Mouse (Mus musculus): ENCODE measurements around the gene Nat10. TPM values are rescaled to one million over a fixed set of nuclear protein-coding genes. Genes with fewer than 3 reads are reported as not detected.
A peak's percentile ranks its signal among the peaks of the same experiment; 100 is the strongest.

Gene Nat10
- polyA plus RNA-seq, 1 experiment from 2014 or later, result 20.8 TPM

DNA sequence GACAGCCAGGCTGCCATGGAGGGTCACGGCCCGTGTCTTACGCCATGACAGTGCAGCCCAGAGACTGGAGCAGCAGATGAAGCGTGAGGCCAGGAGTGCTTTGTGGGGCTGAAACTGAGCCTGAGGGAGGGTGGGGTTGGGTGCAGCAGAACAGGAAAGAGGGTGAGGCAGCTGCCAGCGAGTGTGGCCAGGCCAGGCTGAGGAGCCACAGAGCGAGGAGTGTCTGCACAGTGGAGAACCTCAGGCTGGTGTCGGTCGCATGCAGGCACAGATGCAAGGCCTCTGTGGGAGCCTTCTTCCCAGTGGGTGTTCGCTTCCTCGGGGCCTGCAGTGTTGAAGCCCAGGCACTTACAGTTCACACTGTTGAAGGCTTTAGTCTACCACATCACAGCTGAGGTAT, 57.7 kb downstream of the Nat10 start:
- WGBS, result 84% methylated on average over 10 of the region's 10 CpGs
- H3K9me3 ChIP-seq (replicated peaks; ENCODE audit: control insufficient read depth, low read length), result no peaks in the 10 kb centered on the region
- H3K4me3 ChIP-seq (ENCODE audit: low read depth, low read length), result no peak overlapping the region
- H3K9ac ChIP-seq (replicated peaks; ENCODE audit: low read length), result no peak overlapping the region
- H3K36me3 ChIP-seq (replicated peaks; ENCODE audit: control insufficient read depth, insufficient read depth, low read depth, low read length), result no peaks in the 10 kb centered on the region; the same call in 1 of the 2 replicates
- no peak overlapping the region for H3K4me2 ChIP-seq (ENCODE audit: low read depth, low read length)
- H3K27ac ChIP-seq (replicated peaks; ENCODE audit: low read depth, low read length), result no peak overlapping the region
- DNase-seq (ENCODE audit: low spot score) (no peak), ATAC-seq (replicated peaks; ENCODE audit: insufficient number of reproducible peaks, low FRiP score, low TSS enrichment, low read depth) (no peak)
- no peaks in the 10 kb centered on the region for H3K27me3 ChIP-seq (ENCODE audit: control insufficient read depth, insufficient read depth, low read length)
- no peaks in the 10 kb centered on the region; the same call in 1 of the 2 replicates for H3K4me1 ChIP-seq (ENCODE audit: control insufficient read depth, insufficient read depth, low read length)

DNA sequence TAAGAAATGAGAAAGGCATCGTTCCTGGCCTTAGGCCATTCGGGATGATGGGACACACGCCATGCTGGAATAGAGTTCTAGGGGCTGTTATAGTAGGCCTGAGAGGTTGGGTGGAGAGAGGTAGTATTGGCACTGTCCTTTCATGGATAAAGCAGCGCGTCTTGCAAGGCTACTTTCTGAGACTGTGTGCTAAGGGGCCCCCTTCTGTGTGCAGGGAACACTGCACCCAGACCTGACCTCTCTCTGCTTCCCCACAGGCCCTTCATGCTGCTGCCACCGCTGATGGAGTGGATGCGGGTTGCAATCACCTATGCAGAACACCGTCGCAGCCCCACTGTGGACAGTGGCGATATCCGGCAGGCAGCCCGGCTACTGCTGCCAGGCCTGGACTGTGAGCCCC, 60.6 kb downstream of the Nat10 start:
- no peaks in the 10 kb centered on the region for H3K9me3 ChIP-seq (replicated peaks; ENCODE audit: control insufficient read depth, low read length)
- H3K36me3 ChIP-seq (replicated peaks; ENCODE audit: control insufficient read depth, insufficient read depth, low read depth, low read length), result no peaks in the 10 kb centered on the region; the same call in 1 of the 2 replicates
- no peaks in the 10 kb centered on the region for H3K4me1 ChIP-seq (ENCODE audit: control insufficient read depth, insufficient read depth, low read length)
- H3K27ac ChIP-seq (replicated peaks; ENCODE audit: low read depth, low read length), result no peak overlapping the region
- DNase-seq (ENCODE audit: low spot score) (peak; percentile 49), ATAC-seq (replicated peaks; ENCODE audit: insufficient number of reproducible peaks, low FRiP score, low TSS enrichment, low read depth) (no peak; the same call in 1 of the 2 replicates)
- H3K4me3 ChIP-seq (ENCODE audit: low read depth, low read length), result no peak overlapping the region
- no peaks in the 10 kb centered on the region for H3K27me3 ChIP-seq (ENCODE audit: control insufficient read depth, insufficient read depth, low read length)
- WGBS, result 80% methylated on average over 12 of the region's 12 CpGs
- no peak overlapping the region for H3K4me2 ChIP-seq (ENCODE audit: low read depth, low read length)
- no peak overlapping the region for H3K9ac ChIP-seq (replicated peaks; ENCODE audit: low read length)

DNA sequence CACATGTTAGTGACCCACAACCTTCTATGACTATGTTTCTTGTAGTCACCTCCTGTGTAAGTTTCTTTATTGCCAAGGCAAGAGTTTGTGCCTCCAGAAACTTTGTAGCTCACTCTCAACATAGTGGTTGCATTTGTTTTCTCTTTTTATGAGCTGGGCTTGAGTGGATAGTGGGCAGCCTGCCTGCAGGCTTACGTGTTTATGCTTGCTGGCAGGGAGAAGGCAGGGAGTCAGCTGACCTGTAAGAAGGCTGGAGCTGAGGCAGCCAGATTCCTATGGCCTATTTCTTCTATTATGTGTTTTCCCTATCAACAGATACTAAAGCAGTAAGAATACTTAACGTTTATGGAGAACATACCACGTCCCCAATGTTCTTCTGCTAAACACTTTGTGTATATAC, 64.9 kb downstream of the Nat10 start:
- ATAC-seq (replicated peaks; ENCODE audit: insufficient number of reproducible peaks, low FRiP score, low TSS enrichment, low read depth) (no peak), DNase-seq (ENCODE audit: low spot score) (no peak)
- Histone ChIP-seq H3K27me3 (ENCODE audit: control insufficient read depth, insufficient read depth, low read length) (no peaks in the 10 kb centered on the region), H3K4me3 (ENCODE audit: low read depth, low read length) (no peak overlapping the region), H3K9me3 (replicated peaks; ENCODE audit: control insufficient read depth, low read length) (no peaks in the 10 kb centered on the region), H3K4me2 (ENCODE audit: low read depth, low read length) (no peak overlapping the region), H3K4me1 (ENCODE audit: control insufficient read depth, insufficient read depth, low read length) (no peaks in the 10 kb centered on the region; the same call in 1 of the 2 replicates), H3K27ac (replicated peaks; ENCODE audit: low read depth, low read length) (no peak overlapping the region), H3K36me3 (replicated peaks; ENCODE audit: control insufficient read depth, insufficient read depth, low read depth, low read length) (no peaks in the 10 kb centered on the region), H3K9ac (replicated peaks; ENCODE audit: low read length) (no peak overlapping the region)
- WGBS, result 73% methylated on average over 3 of the region's 3 CpGs

DNA sequence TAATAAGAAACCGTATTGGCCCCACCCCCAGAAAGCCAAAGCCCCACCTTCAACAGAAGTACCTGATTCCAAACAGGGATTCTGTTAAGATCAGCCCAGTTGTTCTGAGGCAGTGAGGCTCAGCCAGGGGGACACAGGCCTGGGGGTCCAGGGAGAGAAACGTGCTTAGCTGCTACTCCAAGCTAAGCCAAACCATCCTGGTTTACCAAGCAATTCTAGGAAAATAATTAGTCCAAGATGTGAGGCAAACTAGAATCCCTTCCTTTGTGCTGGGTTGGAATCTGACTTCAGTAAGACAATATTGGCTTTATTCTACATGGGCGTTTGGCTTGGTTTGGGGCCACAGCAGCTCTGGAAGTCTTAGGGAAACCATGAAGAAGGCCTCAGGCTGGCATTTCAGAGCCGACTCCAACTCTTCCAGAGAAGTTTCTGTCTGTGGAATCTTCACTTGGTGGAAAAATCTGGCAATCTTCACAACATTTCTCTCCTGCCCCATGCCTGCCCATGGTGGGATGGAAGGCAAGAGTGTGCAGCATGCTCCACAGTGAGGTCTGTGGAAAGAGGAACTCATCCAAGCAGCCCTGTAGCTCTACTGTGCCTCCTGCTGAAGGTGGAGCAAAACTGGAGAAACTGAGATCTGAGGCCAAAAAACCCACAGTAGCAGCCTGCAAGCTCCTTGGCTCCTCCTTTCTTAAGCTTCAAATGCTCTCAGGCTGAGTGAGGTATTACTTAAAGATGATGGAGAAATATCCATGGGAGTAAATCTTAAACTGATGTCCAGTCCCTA, 66.1 kb downstream of the Nat10 start:
- H3K9ac ChIP-seq (replicated peaks; ENCODE audit: low read length), result no peak overlapping the region
- ATAC-seq (replicated peaks; ENCODE audit: insufficient number of reproducible peaks, low FRiP score, low TSS enrichment, low read depth) (no peak), DNase-seq (ENCODE audit: low spot score) (peak; percentile 76)
- H3K27ac ChIP-seq (replicated peaks; ENCODE audit: low read depth, low read length), result peak overlapping the region; percentile 16; the same call in 1 of the 2 replicates
- 27% methylated on average over 4 of the region's 4 CpGs for WGBS
- no peak overlapping the region for H3K4me3 ChIP-seq (ENCODE audit: low read depth, low read length)
- no peaks in the 10 kb centered on the region for H3K36me3 ChIP-seq (replicated peaks; ENCODE audit: control insufficient read depth, insufficient read depth, low read depth, low read length)
- H3K9me3 ChIP-seq (replicated peaks; ENCODE audit: control insufficient read depth, low read length), result no peaks in the 10 kb centered on the region
- no peak overlapping the region for H3K4me2 ChIP-seq (ENCODE audit: low read depth, low read length)
- H3K27me3 ChIP-seq (ENCODE audit: control insufficient read depth, insufficient read depth, low read length), result no peaks in the 10 kb centered on the region
- no peaks in the 10 kb centered on the region; the same call in none of the 2 replicates for H3K4me1 ChIP-seq (ENCODE audit: control insufficient read depth, insufficient read depth, low read length)

DNA sequence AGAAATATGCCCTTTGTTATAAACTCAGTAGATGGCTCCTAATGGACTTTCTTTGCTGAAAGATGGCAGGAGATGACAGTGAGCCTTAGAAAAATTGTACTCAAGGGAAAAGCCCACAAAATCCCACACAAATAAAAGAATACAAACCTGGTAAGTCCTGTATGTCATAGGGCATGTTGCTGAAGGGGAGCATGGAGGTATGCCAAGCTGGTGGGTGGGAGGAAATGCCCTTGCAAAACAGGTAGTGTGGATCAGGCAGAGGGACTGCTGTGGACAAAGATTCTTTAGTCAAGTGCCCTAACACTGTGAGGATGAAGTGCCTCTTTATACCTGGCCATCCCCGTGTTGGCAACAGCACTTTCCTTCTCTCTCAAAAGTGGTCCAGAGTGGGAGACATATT, 68.3 kb downstream of the Nat10 start:
- Histone ChIP-seq H3K36me3 (replicated peaks; ENCODE audit: control insufficient read depth, insufficient read depth, low read depth, low read length) (no peaks in the 10 kb centered on the region), H3K9me3 (replicated peaks; ENCODE audit: control insufficient read depth, low read length) (no peaks in the 10 kb centered on the region), H3K9ac (replicated peaks; ENCODE audit: low read length) (no peak overlapping the region), H3K4me2 (ENCODE audit: low read depth, low read length) (no peak overlapping the region), H3K4me3 (ENCODE audit: low read depth, low read length) (no peak overlapping the region), H3K4me1 (ENCODE audit: control insufficient read depth, insufficient read depth, low read length) (no peaks in the 10 kb centered on the region; the same call in none of the 2 replicates), H3K27ac (replicated peaks; ENCODE audit: low read depth, low read length) (no peak overlapping the region), H3K27me3 (ENCODE audit: control insufficient read depth, insufficient read depth, low read length) (no peaks in the 10 kb centered on the region)
- DNase-seq (ENCODE audit: low spot score) (no peak), ATAC-seq (replicated peaks; ENCODE audit: insufficient number of reproducible peaks, low FRiP score, low TSS enrichment, low read depth) (no peak)
- WGBS, result 92% methylated on average over 1 of the region's 1 CpGs

DNA sequence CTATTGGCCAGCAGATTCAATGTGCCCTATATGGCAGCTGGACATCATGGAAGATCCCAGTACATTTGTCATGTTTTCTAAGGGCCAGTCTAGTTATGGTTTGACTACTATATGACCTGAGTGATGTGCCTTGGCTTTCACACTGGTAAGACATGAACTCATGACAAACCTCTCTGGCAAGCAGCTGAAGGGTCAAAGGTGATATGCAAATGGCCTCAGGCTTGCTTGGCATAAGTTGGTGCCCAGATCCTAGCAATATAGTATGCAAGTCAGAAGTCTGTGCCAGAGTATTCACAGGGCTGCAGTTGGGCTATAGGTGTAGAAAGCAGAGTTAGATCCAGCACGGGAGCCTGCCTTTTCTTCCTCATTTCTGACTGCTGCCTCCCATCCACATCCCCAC, 69.8 kb downstream of the Nat10 start:
- no peaks in the 10 kb centered on the region; the same call in none of the 2 replicates for H3K4me1 ChIP-seq (ENCODE audit: control insufficient read depth, insufficient read depth, low read length)
- DNase-seq (ENCODE audit: low spot score) (no peak), ATAC-seq (replicated peaks; ENCODE audit: insufficient number of reproducible peaks, low FRiP score, low TSS enrichment, low read depth) (no peak)
- H3K4me3 ChIP-seq (ENCODE audit: low read depth, low read length), result no peak overlapping the region
- no peak overlapping the region for H3K9ac ChIP-seq (replicated peaks; ENCODE audit: low read length)
- no peaks in the 10 kb centered on the region for H3K36me3 ChIP-seq (replicated peaks; ENCODE audit: control insufficient read depth, insufficient read depth, low read depth, low read length)
- no peak overlapping the region for H3K27ac ChIP-seq (replicated peaks; ENCODE audit: low read depth, low read length)
- H3K4me2 ChIP-seq (ENCODE audit: low read depth, low read length), result no peak overlapping the region
- 94% methylated on average over 1 of the region's 1 CpGs for WGBS
- no peaks in the 10 kb centered on the region for H3K27me3 ChIP-seq (ENCODE audit: control insufficient read depth, insufficient read depth, low read length)
- no peaks in the 10 kb centered on the region for H3K9me3 ChIP-seq (replicated peaks; ENCODE audit: control insufficient read depth, low read length)

DNA sequence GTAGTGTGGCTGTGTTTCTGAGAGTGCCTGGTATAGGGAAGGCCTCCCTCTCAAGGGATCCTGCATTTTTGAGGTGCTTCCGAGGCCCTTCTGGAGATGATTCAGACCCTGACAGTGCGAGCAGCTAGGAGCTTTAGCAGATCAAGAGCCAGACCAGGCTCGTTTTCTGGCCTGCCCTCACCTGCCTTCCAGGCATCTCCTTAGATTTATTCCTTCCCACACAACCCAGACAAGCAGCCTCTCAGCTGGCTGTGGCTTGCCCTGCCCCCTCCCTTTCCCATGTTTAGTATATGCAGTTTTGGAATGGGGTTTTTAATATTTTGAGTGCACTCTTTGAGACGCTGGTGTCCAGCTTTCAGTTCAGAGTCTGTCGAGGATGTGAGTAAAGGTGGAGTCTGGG, 70.2 kb downstream of the Nat10 start:
- no peaks in the 10 kb centered on the region for H3K36me3 ChIP-seq (replicated peaks; ENCODE audit: control insufficient read depth, insufficient read depth, low read depth, low read length)
- no peaks in the 10 kb centered on the region; the same call in none of the 2 replicates for H3K4me1 ChIP-seq (ENCODE audit: control insufficient read depth, insufficient read depth, low read length)
- no peaks in the 10 kb centered on the region for H3K27me3 ChIP-seq (ENCODE audit: control insufficient read depth, insufficient read depth, low read length)
- H3K9me3 ChIP-seq (replicated peaks; ENCODE audit: control insufficient read depth, low read length), result no peaks in the 10 kb centered on the region
- DNase-seq (ENCODE audit: low spot score), result no peak
- no peak overlapping the region for H3K4me2 ChIP-seq (ENCODE audit: low read depth, low read length)
- H3K4me3 ChIP-seq (ENCODE audit: low read depth, low read length), result no peak overlapping the region
- H3K9ac ChIP-seq (replicated peaks; ENCODE audit: low read length), result no peak overlapping the region
- H3K27ac ChIP-seq (replicated peaks; ENCODE audit: low read depth, low read length), result 0 out of 2 replicates have a peak overlapping the region, but pooled peaks have one; percentile 13
- 41% methylated on average over 5 of the region's 5 CpGs for WGBS
- no peak for ATAC-seq (replicated peaks; ENCODE audit: insufficient number of reproducible peaks, low FRiP score, low TSS enrichment, low read depth)

- H3K4me1 ChIP-seq (ENCODE audit: control insufficient read depth, insufficient read depth, low read length), result no peaks in the 10 kb centered on the region; the same call in none of the 2 replicates
- WGBS, result 39% methylated on average over 6 of the region's 6 CpGs
- no peak for DNase-seq (ENCODE audit: low spot score)
- no peaks in the 10 kb centered on the region for H3K9me3 ChIP-seq (replicated peaks; ENCODE audit: control insufficient read depth, low read length)
- no peaks in the 10 kb centered on the region for H3K36me3 ChIP-seq (replicated peaks; ENCODE audit: control insufficient read depth, insufficient read depth, low read depth, low read length)
- no peak overlapping the region for H3K4me2 ChIP-seq (ENCODE audit: low read depth, low read length)
- no peak overlapping the region for H3K9ac ChIP-seq (replicated peaks; ENCODE audit: low read length)
- ATAC-seq (replicated peaks; ENCODE audit: insufficient number of reproducible peaks, low FRiP score, low TSS enrichment, low read depth), result no peak
- no peak overlapping the region for H3K4me3 ChIP-seq (ENCODE audit: low read depth, low read length)
- no peaks in the 10 kb centered on the region for H3K27me3 ChIP-seq (ENCODE audit: control insufficient read depth, insufficient read depth, low read length)
- 0 out of 2 replicates have a peak overlapping the region, but pooled peaks have one; percentile 13 for H3K27ac ChIP-seq (replicated peaks; ENCODE audit: low read depth, low read length)
Measured at GRCm38 (mm10) chr2:103690425-103690824, 70.6 kb downstream of the Nat10 start.

Measured in embryonic facial prominence, embryonic 11.5 days (tissue).